Mouse (Mus musculus) lung, postnatal 25 days (tissue): ENCODE data around the gene Srl.
A peak's percentile ranks its signal among the peaks of the same experiment; 100 is the strongest.
"Not testable (repeated sequence)": the region's sequence is repeated elsewhere in the genome, so short reads cannot be mapped to it uniquely, and the experiment has no call there.

Experiments used
- DNase-seq: peaks from one replicate; pipeline ENCODE4 v3.0.0; 2022; ENCODE audit warnings: low spot score

Gene Srl

GRCm38 (mm10) chr16:4541501-4542198 is at the start of gene Srl:
Gene Srl, minus strand, starts transcription at chr16:4541816.
- DNase-seq = peak; percentile 100

- DNase-seq = no peak
Measured at GRCm38 (mm10) chr16:4590236-4590635, 48.6 kb upstream of the Srl start.

GRCm38 (mm10) chr16:4587516-4588210 is 46.0 kb upstream of the Srl start:
- DNase-seq = peak; percentile 29

- DNase-seq = peak; percentile 98
Measured at GRCm38 (mm10) chr16:4586531-4587123, 45.0 kb upstream of the Srl start.

GRCm38 (mm10) chr16:4585642-4586530 is 44.3 kb upstream of the Srl start:
- DNase-seq = no peak

GRCm38 (mm10) chr16:4584438-4584837 is 42.8 kb upstream of the Srl start:
- DNase-seq = no peak

- DNase-seq = no peak
Measured at GRCm38 (mm10) chr16:4583807-4584206, 42.2 kb upstream of the Srl start.

GRCm38 (mm10) chr16:4581179-4581578 is 39.6 kb upstream of the Srl start:
- not testable (repeated sequence) for DNase-seq

- no peak for DNase-seq
Measured at GRCm38 (mm10) chr16:4578630-4579029, 37.0 kb upstream of the Srl start.

GRCm38 (mm10) chr16:4576873-4577272 is 35.3 kb upstream of the Srl start:
- DNase-seq = no peak

GRCm38 (mm10) chr16:4576038-4576437 is 34.4 kb upstream of the Srl start:
- DNase-seq = no peak

GRCm38 (mm10) chr16:4570737-4571136 is 29.1 kb upstream of the Srl start:
- DNase-seq = no peak

- peak; percentile 86 for DNase-seq
Measured at GRCm38 (mm10) chr16:4567912-4568311, 26.3 kb upstream of the Srl start.

GRCm38 (mm10) chr16:4560145-4560952 is 18.7 kb upstream of the Srl start:
- DNase-seq = peak; percentile 76

GRCm38 (mm10) chr16:4559715-4560144 is 18.1 kb upstream of the Srl start, which contains the start of gene Tfap4:
Gene Tfap4, minus strand, starts transcription at chr16:4559854.
- DNase-seq = peak; percentile 85

GRCm38 (mm10) chr16:4558980-4559631 is 17.5 kb upstream of the Srl start:
- peak; percentile 63 for DNase-seq

GRCm38 (mm10) chr16:4558384-4558979 is 16.9 kb upstream of the Srl start:
- DNase-seq = peak; percentile 92

GRCm38 (mm10) chr16:4557949-4558348 is 16.3 kb upstream of the Srl start:
- DNase-seq = peak; percentile 66

- no peak for DNase-seq
Measured at GRCm38 (mm10) chr16:4557085-4557484, 15.5 kb upstream of the Srl start.

GRCm38 (mm10) chr16:4555555-4555954 is 13.9 kb upstream of the Srl start:
- DNase-seq = no peak
